Mouse (Mus musculus): ENCODE results near the gene Bgn.

The Bgn gene

GRCm38 (mm10) chrX:73490186-73490585 is 6.8 kb downstream of the Bgn start:
- no peak for DNase-seq (ENCODE audit: low read depth, low spot score)

- DNase-seq (ENCODE audit: low read depth, low spot score), result no peak
Observed at GRCm38 (mm10) chrX:73490804-73491203, 7.4 kb downstream of the Bgn start.

GRCm38 (mm10) chrX:73493567-73493966 is 10.2 kb downstream of the Bgn start:
- peak; percentile 76 for DNase-seq (ENCODE audit: low read depth, low spot score)

- DNase-seq (ENCODE audit: low read depth, low spot score), result no peak
Observed at GRCm38 (mm10) chrX:73496746-73497145, 13.3 kb downstream of the Bgn start.

GRCm38 (mm10) chrX:73505130-73505735 is 21.8 kb downstream of the Bgn start:
- no peak for DNase-seq (ENCODE audit: low read depth, low spot score)

- DNase-seq (ENCODE audit: low read depth, low spot score), result no peak
Observed at GRCm38 (mm10) chrX:73506577-73506976, 23.2 kb downstream of the Bgn start.

- no peak for DNase-seq (ENCODE audit: low read depth, low spot score)
Observed at GRCm38 (mm10) chrX:73509209-73509608, 25.8 kb downstream of the Bgn start.

GRCm38 (mm10) chrX:73512904-73513303 is 29.5 kb downstream of the Bgn start:
- no peak for DNase-seq (ENCODE audit: low read depth, low spot score)

- DNase-seq (ENCODE audit: low read depth, low spot score), result no peak
Observed at GRCm38 (mm10) chrX:73516556-73516955, 33.2 kb downstream of the Bgn start.

GRCm38 (mm10) chrX:73517060-73517600 is 33.7 kb downstream of the Bgn start:
- DNase-seq (ENCODE audit: low read depth, low spot score), result no peak

GRCm38 (mm10) chrX:73520692-73521091 is 37.3 kb downstream of the Bgn start:
- DNase-seq (ENCODE audit: low read depth, low spot score), result no peak

GRCm38 (mm10) chrX:73524318-73525222 is 41.2 kb downstream of the Bgn start:
- no peak for DNase-seq (ENCODE audit: low read depth, low spot score)

- no peak for DNase-seq (ENCODE audit: low read depth, low spot score)
Observed at GRCm38 (mm10) chrX:73525223-73526140, 42.1 kb downstream of the Bgn start.

GRCm38 (mm10) chrX:73526410-73526887 is 43.0 kb downstream of the Bgn start:
- DNase-seq (ENCODE audit: low read depth, low spot score), result no peak

- DNase-seq (ENCODE audit: low read depth, low spot score), result no peak
Observed at GRCm38 (mm10) chrX:73537875-73538274, 54.5 kb downstream of the Bgn start.

- DNase-seq (ENCODE audit: low read depth, low spot score), result peak; percentile 19
Observed at GRCm38 (mm10) chrX:73543340-73543739, 59.9 kb downstream of the Bgn start.

Data from mesoderm, embryonic 11.5 days (tissue).